Mouse (Mus musculus) spleen, postnatal 10 days (tissue): ENCODE results near the gene Snrpa.

Source experiments
- DNase-seq, 2 experiments: peaks; one replicate each; pipeline ENCODE4 v3.0.0; 2021 to 2022; ENCODE audit warnings: low spot score in 2 of 2

The Snrpa gene

GRCm38 (mm10) chr7:27166614-27167474, 29.2 kb downstream of the Snrpa start, which contains the start of gene Egln2:
Gene Egln2 (minus strand): TSS chr7:27166802.
- DNase-seq: peak; percentile 91 to 97

- DNase-seq: peak in 1 of 2 experiments; percentile 88
These were observed 29.9 kb downstream of the Snrpa start for GRCm38 (mm10) chr7:27166229-27166613.

DNA sequence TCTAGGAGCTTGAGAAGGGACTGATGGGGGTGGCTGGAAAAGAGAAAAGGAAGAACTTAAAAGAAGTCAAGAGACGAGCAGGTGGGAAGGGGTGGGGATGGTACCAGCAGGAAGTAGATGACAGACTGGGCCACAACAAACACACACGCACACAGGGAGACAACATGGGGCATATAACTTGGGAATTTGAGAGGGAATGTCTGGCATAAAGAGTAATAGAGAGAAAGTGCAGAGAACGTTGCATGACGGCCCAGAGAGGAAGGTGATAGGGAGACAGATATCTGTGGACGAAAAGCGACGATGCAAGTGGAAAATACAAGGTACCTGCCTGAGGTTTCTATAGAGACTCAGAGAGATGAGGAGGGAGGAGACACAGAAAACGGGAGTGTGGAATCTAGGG, 30.4 kb downstream of the Snrpa start:
- DNase-seq: no peak

DNA sequence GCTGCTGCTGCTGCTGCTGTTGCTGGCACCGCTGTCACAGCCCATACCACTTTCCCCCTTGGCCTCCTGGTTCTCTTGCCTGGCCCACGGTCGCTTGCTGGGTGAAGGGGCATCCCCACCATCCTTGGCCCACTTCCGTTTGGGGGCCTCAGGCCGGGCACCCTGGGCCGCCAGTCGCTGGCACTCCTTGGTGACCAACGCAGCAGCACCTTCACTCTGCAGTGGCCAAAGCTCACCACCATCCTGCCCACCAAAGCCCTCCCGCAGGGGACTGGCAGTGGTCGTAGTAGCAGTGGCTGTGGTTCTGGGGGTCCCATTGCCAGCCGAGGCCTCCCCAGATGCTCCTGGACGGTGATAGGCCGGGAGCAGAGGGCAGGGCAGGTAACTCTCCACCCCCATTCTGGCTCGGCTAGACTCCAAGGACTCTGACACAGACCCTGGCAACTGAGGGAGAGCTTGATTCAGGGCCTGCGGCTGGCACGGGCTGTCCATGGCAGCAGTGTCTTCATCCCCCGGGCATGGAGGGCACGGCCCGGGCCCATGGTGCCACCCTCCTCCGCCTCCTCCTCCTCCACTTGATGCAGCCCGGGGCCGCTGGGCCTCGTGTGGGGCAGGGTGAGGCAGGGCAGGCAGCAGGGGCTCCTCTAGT, 30.9 kb downstream of the Snrpa start:
- no peak for DNase-seq

DNA sequence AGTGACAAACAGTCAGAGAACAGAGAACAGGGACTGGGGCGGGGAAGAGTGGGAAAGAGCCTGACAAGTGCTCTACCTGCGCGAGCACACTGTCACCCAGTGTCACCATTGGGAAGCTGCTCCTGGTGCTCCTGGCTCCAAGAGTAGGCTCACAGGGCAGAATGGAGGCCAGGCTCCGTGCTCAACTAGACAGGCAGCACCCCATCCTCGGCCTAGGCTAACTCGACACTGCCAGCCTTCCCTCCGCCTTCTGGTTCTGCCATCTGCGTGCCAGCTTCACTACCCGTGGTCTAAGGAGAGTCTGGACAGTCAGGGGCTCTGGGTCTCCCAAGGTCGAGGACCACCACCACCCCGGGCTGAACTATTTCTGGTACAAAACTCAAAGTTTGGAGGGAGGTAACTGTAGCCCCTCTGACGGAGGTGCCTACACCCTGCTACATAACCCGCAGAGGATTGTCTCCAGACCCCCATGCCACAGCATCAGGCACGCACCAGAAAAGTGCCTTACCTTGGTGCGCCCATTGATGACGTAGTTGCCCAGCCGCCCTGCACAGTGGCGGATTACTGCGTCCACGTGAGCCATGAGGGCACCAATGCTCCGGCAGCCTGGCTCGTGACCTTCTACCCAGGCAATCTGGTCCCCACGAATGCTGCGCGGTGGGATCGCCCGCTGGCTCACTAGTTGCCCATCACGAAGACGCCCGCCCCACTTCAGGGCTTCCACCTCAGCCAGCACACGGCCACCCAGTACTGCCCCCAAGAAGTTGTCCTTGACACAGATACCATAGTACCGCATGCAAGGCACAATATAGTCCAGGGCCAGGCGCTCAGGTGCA, 31.7 kb downstream of the Snrpa start:
- DNase-seq: no peak

GRCm38 (mm10) chr7:27163450-27163805, 32.6 kb downstream of the Snrpa start:
- no peak for DNase-seq

DNA sequence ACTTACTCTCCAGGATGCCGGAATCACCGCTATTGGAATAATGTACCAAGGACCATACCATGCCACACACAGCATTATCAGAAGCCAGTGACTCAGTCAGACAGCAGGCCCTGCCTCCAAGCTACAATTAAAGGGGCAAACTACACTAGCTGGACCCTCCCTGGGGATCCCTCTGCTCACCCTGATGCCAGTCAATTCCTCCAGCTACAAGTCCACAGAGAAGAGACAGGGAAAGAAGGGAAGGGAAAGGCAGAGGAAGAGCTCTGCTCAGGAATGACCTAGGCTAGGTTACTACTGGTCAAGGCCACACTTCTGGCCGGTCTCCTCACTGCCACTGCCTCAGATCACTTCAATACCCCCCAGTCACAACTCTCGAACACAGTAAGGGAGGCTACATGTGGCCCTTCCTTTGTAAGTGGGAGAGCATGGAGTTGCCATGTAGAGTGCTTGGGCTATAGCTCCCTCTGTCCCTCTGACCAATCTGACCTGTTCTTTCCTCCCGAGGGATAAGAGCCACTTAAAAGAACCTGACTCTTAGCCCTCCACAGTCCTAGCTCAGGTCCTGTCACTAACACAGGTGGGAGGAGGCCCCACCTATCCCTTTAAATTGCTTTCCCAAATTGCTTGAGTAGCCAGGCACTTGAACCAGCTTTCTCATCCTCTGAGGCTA, 33.2 kb downstream of the Snrpa start:
- DNase-seq: no peak

DNA sequence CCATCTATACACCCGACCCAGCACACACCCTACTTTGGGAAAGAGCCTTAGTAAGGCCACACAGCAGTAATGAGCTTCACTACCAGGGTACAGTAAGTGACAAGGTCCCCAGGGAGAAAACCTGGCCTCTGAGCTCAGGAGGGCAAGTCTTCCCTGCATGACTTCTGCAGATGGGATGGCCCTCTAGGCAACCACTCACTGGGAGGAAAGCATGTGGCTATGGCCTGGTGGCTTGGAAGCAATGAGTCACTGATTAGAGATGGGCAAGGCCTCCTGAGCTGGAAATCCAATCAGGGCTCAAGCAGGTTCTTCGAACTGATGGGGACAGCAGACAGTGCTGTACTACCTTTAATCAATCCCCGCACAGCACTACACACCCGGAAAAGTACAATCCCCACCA, 34.3 kb downstream of the Snrpa start:
- no peak for DNase-seq

GRCm38 (mm10) chr7:27160921-27161320, 35.1 kb downstream of the Snrpa start:
- no peak for DNase-seq

DNA sequence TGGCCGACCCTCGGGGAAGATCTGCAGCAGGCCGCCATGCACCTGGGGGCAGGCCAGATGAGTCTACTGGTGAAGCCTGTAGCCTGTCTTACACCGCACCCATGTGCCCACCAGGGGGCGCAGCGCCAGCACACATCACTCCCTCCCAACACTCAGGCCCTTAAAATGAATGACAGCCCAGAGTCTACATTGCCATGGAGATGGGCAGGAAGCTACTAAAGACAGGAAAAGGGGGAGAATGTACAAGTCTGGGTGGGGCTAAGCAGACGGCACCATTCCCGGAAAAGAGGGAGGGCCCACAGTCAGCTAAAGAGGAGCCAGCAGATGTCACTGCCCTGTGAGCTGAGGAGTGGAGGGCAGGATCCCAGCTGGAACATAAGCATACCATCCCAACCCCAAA, 36.2 kb downstream of the Snrpa start:
- DNase-seq: peak; percentile 79 to 91

DNA sequence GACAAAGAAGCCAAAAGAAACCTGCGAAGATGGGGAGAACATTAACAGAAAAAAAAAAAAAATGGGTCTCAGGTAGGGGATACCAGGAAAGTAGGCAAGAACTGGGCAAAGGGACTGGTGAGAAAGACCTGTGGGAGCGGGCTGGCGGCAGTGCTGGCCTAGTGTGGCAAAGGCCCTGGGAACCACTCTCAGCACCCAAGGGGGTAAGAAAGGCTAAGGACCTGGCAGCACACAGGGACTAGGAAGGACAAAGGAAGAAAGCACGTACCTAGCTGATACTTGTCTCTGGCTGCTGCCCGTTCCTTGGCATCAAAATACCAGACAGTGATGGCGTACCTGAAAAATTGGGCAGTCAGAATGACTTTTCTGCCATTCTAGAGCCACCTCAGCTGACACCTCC, 36.8 kb downstream of the Snrpa start:
- DNase-seq: no peak

- DNase-seq: no peak
These were observed 37.9 kb downstream of the Snrpa start for GRCm38 (mm10) chr7:27158171-27158570.

DNA sequence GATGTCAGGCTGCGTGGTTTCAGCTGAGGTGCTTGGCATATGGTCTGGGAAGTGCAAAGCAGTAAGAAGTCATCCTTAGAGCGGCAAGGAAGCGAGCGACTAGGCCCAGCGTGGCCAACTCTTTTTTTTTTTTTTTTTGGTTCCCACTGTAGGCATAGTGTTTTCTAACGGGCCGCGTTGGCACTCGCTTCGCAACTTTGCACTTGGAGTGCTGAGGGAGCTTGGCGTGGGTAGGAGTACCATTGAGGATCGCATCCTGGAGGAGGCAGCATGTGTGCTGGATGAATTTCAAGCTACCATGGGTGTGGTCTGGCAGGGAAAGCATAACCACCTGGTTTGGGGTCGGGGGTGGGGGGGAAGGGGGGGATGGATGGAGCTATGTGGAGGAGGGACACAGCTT, 40.1 kb downstream of the Snrpa start:
- DNase-seq: no peak

DNA sequence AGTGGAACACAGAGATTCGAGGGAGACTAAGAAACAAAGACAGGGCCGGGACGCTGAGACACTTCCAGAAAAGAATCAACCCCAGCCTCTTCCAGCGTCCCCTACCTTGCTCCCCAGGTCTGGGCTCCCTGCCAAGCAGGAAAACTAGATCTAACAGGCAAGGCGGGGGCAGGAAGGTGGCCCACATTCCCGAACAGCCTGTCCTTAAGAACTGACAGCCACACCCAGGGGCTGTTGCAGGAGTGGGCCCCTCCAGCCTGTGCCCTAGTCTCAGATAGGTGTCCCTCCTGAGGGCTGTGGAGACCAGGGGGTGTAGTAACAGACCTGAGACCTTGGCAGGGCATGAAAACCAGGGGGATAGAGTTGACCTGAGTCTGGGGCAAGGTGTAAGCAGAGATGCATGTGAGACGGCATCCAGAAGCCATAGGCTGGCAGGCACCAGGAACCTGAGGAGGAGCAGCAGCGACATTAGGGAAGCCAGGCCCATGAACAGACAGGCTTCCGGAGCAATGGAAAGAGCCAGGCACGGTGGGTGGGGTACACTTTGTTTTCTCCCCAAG, 42.8 kb downstream of the Snrpa start, which contains the start of gene Cyp2t4:
Cyp2t4 (plus strand) TSS at position 510 of the 560 bp plus-strand sequence.
- DNase-seq: no peak
